Mouse (Mus musculus) kidney, postnatal 25 days (tissue): Measurements from ENCODE around the gene Rassf6.

ENCODE experiments used
- DNase-seq, 2 experiments: peaks; one replicate each; pipeline ENCODE4 v3.0.0; 2021; ENCODE audit warnings: mixed read lengths in 2 of 2

Rassf6 gene

DNA sequence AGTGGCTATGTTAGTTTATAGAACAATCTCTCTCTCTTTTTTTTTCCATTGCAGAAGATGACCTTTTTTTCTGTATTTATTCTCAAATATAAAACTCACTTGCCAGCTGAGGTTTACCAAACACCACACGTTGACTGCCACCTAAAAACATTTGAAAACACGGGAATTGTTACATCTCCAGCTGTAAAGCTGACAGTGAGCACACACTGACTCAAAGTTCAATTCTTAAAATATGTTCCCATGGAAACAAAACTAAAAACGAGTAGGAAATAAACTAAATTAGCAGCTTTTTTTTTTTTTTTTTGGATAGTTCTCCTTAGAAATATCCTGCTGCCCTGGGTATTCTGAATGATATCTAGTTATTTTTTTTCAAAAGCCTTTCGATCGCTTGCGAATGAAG lies 75.3 kb downstream of the Rassf6 start:
- DNase-seq, result no peak

DNA sequence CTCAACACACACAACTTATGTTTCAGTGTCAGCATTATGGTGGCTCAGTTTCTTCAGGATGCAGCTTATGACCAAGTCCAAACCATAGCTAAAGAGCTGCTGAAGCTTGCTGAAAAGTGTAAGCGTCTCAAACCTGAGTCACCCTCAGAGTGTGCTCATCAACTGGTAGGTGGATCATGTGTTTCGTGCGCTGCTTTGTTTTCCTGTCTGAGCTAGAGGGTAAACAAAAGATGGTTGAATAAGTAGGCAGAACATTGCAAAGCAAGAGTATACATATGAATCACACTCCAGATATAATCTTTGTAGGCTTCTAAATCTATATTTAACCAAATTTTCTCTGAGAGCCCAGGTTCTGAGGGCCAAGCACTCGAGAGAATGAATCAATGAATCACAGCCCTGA lies 76.3 kb downstream of the Rassf6 start:
- no peak for DNase-seq

DNA sequence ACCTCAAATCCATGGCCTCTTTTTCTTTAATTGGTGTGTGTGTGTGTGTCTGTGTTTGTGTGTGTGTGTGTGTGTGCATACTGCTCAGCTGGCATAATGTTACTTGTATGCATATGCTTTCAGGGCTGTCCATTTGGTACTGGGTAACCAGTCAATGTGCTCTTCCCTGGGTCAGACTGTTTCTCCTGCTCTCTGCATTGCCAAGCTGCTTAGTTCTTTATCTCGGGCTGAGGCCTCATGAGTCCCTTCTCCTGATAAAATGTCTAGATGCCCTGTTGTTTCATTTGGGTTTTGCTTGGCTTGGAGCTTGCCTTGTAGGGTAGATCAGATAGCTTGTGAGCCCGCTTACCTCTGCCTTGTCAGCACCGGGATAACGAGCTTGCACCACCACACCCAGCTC lies 77.6 kb downstream of the Rassf6 start:
- no peak for DNase-seq

DNA sequence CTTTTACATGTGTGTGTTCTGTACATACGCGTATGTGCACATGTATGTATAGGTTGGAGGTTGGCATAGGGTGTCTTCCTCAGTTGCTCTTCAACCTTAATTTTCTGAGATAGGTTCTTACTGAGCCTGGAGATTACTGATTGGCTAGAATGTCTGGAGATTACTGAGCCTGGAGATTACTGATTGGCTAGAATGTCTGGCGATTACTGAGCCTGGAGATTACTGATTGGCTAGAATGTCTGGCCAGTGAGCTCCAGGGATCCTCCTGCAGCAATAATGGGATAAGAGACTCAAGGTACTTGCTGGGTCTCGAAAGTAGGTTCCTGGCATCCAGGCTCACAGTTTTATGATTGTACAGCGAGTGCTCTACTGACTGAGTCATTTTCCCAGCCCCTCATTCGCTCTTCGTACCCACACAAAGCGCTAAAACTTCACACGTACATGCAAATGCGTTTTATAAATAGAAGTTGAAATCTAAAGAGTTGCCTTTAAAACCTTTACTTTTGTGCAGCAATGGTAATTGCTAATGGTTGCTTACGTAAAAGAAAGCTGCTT lies 78.7 kb downstream of the Rassf6 start:
- no peak for DNase-seq

DNA sequence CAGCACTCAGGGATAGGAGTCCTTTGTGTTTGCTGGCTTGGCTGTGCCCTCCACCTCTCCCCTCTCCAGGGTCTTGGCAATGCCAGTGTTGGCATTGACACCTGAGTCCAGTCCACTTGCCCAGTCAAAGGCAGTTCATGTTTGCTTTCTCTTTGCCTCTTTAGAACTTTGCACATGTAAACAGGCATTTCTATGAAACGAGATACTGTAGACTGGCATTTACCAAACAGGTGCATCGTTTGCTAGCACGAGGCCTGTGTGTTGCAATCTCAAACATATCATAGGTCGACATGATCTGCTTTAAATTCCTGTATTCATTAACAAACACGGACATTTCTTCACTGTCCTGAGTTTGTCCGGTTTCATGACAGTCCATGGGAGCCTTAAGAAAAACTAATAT lies 79.7 kb downstream of the Rassf6 start, which contains the start of gene 5830473C10Rik:
TSS of gene 5830473C10Rik (plus strand) at position 365 of the 400 bp plus-strand sequence.
- DNase-seq, result no peak

DNA sequence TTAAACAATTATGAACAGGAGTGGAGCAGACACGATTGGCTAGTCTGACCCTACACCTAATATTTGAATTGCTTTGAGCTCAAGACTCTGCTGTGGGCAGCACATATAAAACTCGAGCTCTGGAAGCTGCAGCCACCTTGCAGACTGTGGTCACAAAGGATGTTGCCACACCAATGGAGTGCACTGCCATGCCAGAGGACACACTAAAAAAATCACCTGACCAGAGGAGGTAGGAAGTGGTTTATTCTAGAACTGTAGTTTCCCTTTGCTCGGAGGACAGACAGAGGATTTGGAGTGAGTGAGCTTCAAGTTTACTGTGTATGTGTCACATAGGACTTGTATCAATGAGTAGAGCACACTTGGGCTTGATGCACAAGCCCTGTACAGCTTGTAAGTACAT lies 84.4 kb downstream of the Rassf6 start:
- DNase-seq, result no peak
